Mouse (Mus musculus) gonadal fat pad, adult 2 months (tissue): Measurements from ENCODE around the gene Klhl29. TPM values are rescaled to one million over a fixed set of nuclear protein-coding genes. Genes with fewer than 3 reads are reported as not detected.

Experiments used
- DNase-seq: peaks from one replicate; pipeline ENCODE4 v3.0.0-alpha.2; 2012; ENCODE audit warnings: low read depth
- polyA plus RNA-seq: library from polyadenylated mRNA; depleted of rRNA; stranded (reverse); fragments of >200 nt; gene quantifications from 2 replicates; pipeline ENCODE4 v1.2.3, GENCODE M21; 2012

The Klhl29 gene
- polyA plus RNA-seq, 1 experiment: 4.6 TPM

DNA sequence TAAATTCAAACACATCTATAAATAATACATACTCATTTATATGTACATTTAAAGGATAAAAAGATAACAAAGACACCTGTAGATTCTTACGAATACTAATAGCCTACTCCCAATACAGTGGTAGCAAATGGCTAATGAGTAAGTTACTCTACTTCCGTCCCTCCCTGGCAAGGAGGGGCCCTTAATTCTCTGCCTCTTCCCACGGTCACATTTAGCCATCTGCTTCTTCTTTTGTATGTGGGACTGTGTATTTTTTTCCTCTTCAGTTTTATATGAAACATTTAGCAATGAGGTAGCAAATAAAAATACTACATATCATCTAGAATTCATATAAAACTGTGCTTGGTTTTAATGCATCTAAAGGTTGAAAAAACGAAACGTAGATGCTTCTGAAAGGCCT is 73.6 kb downstream of the Klhl29 start:
- DNase-seq: no peak

DNA sequence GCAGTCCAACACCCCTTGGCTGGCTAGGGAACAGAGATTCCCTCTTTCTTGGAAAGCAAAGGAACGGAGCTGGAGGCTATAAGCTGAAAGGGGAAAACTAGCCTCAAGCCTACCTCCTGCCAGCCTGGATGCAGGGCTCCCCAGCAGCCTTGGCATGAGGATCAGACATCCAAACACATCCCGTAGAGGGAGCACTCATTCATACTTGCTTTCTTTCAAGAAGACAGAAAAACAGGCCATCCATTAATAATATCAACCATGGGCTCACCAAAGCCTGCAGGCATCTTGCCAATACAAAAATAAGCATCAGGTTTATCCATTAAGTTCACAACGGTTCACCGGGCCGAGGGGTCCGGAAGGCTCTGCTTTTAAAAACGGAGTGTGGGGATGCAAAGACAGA is 79.1 kb downstream of the Klhl29 start:
- DNase-seq: no peak

DNA sequence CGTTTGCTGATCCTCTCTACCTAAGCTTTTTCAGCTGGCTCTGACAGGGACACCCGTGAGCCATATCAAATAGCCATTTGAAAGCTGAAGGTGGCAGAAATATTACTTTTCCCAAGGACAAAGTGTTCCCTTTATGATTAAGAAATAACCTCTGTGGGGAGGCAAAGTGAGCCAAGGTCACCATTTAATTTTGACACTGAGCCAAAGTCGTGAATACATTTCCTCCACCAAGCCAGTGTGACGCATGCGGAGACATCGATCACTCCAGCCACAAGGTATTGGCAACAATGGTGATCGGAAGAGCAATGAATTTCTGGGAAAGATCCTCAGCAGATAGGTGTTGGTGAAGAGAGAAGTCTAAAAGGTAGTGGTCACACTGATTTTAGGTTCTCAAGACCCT is 83.2 kb downstream of the Klhl29 start:
- DNase-seq: no peak

DNA sequence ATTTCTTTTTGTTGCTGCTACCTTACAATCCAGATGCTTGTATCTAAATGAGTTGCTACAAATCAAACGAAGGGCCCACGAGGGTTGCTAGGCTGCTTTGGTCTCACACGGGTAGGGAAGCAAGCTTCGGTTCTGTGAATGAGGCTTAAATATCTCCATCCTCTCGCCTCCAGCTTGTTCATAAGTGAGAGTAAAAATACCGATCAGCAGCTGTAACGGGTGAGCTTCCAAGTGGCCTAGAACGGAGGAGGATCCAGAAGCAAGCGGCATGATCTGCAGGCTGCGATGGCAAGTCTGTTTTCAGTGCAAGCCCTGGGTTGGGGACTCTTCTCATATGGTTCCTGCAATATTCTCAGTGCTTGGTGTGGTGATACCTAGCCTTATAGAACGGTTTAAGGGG is 89.9 kb downstream of the Klhl29 start:
- DNase-seq: no peak

DNA sequence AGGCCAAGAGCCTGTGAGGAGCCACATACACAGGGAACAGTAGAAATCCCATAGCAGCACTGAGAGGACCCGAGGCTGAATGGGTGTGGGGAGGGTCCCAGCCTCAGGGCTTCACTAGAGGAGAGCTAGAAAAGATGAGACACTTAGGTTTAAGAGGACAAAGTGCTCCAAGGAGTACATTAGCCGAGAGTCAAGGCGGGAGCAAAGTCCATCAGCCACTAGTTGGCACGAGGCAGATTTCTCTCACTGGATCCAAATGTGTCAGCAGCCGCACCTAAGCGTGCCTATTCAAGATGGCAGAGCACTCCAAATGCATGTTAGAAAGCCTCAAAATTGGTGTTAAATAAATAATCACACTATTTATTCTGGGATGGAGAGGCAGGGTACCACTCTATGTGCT is 90.5 kb downstream of the Klhl29 start:
- no peak for DNase-seq

DNA sequence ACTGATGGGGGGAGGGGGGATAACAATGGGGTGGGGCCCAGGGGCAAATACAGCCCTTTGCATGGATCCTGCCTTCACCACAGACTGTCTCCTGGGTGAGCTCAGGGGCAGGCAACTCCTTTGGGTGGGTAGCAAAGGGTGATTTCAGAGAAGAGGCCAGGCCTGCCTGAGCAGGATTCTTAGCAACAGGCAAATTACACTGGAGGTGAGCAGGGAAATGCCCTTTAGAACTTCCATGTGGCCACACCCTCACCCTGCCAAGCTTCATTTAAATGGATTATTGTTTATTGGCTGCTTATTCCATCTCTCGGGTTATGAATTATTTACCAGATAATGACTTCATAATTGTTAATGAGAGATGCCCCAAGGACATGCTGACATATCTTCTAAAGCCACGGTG is 91.8 kb downstream of the Klhl29 start:
- no peak for DNase-seq

DNA sequence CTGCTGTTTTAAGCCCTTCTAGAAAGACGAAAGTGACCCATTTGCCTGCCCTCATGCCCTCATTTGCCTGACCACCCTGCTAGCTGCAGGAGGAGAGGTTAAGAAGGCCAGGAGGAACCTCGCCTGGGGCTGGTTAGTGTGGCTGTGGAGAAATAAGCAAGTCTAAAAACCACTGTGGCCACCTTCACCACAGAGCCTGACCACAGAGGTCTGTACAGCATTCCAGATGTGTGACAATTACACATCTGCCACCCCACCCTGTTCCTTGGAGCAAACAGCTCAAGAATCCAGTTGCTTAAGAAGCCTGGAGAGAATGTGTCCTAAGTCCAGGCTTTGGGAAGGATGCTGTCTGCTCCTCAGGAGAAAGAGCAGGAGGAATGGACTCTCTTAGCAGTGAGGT is 92.9 kb downstream of the Klhl29 start:
- no peak for DNase-seq

DNA sequence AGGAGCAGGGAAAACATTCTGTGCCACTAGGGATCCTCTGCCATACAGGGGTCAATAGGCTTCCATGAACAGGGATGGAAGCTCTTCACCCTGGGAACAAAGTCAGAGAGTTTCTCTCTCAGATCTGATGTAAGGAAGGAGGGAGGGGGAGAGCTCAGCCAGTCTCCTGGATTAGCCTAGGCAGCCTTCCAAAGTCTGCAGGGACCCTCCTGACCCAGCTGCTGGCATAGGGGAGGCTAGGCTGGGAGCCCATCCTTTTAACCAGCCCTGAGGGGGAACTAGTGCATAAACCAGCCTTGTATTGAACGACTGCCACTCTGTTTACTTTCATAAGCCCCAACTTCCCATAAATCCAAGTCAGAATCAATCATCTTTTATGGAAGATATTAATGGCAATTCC is 95.6 kb downstream of the Klhl29 start:
- DNase-seq: no peak

DNA sequence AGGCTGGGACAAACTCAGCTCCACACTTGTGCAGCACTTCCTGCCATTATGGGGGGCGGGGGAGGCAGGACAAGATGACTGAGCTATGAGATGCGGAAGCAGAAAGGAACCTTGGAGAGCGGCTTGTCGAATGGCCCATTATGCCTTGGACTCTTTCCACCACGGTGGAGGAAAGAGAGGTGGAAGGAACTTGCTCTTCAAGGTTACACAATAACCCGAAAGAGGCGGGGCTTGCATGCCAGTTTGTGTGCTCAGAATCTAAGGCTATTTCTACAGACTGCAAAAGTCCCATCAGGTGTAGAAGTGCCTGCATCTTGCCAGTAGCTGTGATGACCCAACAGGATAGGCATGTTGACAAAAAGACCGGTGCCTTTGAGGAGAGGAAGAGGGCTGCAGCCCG is 98.5 kb downstream of the Klhl29 start:
- DNase-seq: peak; percentile 86

DNA sequence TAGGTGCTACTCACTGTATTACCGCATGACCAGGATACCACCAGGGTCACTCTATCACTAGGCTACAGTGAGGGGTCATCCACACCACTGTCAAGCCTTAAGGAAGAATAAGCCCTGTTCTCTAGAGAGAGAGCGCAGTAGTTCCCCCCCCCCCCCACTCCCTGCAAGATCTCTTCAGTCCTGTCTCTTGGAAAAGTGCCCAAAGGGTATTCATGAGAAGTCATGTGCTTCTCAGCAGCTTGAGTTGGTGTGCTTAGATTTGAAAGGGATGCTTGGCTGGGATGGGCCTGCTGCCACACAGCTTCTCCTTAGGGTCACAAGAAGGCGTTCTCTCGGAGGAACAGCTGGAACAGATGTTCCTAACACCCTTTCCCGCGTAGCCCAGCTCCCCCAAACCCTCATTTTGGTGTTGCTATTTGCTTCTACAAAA is 100.0 kb downstream of the Klhl29 start:
- no peak for DNase-seq

DNA sequence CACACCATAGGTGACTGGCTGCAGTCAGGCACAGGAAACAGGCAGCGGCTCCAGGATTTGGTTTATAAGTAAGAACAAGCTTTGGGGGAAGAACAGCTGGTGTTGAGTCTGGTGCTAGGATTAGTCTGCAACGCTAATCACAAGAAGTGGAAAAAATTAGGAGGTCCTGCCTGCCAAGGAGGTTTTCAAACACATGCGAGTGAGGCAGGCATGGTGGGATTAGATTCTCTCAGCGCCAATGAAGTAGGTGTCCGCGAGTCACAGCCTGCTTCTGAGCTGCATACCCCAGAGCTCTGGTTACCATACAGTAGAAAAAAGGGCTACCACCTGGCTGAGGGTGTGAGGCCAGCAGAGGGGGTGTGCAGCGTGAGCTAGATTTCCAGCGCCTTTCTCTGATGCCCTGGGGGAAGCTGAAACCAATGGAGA is 101.0 kb downstream of the Klhl29 start:
- DNase-seq: no peak

DNA sequence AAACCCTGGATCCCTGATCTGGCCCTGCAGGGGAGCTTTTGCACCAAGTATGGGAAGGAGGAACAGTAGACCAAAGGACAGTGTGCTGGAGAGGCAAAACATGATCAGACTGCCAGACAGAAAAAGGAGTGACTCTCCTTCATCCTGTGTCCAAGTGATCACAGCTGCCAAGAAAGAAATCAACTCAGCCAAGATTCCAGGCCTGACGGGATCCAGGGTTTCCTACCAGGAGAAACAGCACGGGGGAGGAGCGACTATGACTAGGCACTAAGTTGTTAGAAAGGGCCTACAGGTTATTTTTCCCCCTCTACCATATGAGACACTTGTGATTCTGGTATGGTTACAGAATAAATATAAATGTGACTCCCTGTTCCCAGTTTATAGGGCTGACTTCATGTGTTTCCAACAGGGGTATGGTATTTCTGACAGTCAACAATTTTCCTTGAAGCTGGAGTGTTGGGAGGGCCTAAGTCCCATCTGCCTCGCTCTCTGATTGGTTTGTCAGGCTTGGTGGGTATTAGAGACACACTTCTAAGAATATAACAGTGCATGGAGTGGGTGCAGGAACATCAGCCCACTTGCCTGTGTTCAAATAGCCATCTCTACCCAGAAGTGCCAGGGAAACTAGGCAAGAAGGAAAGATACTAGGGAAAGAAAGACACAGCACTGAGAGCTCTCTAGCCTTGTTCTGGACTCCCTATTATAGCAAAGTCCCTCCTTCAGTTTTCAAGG is 102.0 kb downstream of the Klhl29 start:
- DNase-seq: no peak

DNA sequence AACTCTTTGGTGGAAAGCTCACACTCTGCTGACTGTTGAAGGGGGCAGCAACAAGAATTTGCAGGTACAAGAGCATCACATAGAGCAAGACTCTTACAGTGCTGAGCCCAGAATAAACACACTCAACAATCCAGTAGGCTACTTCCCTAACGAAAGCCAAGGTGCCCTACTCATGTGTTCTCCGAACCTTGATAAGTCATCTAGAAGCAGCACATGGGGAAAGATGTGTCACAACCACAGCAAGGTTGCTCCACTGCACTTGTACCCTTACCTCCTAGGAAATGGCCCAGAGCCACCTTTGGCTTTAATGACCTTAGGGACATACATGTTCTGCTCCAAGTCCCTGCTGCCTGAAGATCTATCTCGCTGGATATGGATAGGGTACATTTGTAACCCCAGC is 105.0 kb downstream of the Klhl29 start:
- DNase-seq: no peak

DNA sequence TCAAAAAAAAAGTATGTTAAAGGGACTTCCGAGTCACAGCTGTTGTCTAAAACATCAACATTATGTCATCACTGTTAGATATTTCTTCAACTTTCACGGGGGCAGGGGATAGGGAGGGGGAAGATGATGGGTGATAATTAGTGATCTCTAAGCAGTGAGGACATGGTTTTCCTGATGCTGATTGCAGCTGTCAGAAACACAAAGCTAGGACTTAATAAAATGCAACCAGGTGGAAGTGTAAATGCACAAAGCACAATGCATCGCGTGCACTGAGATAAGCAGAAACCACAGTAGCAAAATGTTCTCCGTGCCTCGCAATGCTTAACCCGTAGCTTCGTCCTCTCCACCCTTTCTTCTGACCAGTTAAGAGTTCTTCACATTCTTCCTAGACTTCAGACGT is 105.5 kb downstream of the Klhl29 start:
- no peak for DNase-seq

DNA sequence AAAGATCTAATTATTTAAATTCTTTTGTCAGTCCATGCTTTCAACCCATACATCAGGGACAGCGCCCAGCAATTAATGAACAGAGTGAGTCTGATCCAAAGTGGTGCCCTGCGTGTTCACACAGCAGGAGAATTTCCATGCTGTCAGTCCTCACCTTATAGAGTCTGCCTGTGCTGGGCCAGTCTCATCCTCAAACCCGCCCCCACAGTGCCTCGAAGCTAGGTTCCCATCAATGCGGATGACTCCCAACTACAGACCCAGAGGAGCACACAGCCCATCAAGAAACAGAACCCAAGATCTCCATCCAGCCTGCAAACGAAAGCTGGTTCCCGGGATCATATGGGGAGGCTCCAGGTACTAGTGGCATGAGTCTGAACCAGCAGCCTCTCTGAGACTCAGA is 106.4 kb downstream of the Klhl29 start:
- DNase-seq: no peak

DNA sequence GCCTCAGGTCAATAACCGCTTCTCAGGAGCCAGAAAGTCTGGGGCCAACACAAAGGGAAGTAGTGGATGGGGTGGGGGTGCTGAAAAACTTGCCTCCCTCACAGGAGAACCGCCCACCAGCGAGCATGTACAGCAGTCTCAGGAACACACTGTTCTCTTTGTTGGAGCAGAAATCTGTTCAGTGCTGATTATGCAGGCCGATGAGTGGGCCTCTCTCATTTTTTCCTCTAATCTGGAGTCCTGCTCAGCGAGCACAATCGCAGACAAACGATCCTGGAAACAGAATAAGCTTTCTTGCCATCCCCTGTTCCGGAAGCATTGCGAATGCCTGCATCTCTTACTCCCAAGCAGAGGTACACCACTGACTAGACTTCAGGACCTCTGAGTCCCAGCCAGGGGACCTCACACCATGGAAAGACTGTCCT is 107.3 kb downstream of the Klhl29 start:
- no peak for DNase-seq

DNA sequence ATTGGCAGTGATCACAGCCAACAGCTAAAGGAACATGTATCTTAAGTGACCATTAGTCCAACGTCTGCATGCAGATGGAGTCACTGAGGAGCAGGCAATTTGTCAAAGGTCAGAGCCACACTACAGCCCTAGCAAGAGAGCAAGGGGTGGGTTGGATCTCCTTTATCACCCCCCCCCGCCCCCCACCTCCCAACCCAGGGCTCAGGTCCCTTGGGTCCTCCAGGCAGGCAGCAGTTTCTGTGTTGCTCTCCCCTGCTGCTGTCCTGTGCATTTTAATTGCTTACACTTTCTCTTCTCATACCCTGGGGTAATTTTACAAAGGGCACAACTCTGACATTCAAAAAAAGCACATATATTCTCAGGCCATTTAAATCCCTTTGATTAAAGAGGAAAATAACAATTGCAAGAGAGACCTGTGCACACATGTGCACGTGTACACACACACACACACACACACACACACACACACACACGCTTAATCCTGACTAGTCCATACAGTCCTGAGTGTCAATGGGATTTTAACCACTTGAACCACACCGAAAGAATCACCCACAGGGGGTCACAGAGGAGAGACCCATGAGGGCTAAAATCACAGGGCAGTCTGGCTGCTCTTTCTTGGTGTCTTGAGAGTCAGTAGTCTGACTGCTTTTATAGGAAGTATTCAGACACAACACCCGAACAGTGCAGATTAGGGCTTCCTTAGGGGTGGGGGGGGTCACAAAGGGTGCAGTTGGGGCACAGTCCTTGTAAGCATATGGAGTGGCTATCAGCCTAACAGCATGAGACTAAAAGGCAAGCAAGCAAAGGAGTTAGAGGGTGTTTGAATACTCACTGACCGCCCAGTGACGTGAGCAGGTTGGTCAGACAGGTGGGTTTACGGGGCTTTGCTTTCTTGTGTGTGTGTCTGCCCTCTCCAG is 108.0 kb downstream of the Klhl29 start:
- no peak for DNase-seq

DNA sequence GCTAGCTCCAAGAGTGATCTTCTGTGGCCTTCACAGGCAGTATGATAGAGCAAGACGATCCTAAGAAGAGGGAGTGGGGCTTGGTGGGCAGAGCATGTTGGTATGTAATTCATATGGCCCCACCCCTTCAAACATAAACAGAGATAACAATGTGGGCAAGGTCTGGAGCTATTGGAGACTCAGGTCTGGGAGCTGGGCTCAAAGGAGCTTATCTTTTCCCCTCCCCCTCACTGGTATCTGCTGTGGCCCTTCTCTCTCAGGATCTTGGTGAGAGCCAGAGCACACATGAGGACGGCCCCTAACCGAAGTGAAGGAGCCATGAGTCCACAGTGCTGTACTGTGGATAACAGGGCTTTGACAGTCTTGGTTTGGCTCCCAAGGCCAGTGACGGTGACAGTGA is 108.7 kb downstream of the Klhl29 start:
- no peak for DNase-seq

DNA sequence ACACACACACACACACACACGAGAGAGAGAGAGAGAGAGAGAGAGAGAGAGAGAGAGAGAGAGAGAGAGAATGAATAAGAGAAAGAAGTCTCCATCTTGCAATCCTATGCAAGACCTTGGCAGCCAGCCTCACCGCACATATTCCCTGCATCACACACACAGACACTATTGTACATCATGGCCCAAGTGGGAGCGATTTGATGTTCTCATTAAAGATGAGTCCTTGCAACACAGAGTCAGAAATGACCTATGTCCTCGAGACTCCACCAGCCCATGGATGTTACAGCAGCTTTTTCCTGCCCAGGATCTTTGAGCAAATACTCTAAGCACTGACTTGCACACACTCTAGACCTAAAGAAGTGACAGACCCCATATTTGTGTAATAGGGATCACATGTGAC is 114.0 kb downstream of the Klhl29 start:
- no peak for DNase-seq

DNA sequence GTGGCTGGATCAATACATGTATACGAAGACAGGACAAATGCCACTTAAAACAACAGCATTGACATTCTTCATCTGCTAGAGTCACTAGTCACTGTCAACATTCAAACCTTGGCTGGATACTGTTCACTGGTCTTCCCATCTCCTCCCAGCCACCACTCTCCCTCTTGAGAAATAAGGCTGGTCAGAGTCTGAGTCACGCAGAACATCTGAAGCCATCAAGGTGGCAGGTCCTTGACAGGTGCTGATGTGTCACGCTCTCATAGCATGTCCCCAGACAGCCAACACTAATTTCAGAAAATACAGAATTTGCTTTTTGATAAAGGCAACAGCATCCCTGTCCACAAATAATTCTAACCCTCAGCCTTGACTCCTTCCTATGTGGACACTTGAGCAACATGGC is 116.7 kb downstream of the Klhl29 start:
- no peak for DNase-seq

DNA sequence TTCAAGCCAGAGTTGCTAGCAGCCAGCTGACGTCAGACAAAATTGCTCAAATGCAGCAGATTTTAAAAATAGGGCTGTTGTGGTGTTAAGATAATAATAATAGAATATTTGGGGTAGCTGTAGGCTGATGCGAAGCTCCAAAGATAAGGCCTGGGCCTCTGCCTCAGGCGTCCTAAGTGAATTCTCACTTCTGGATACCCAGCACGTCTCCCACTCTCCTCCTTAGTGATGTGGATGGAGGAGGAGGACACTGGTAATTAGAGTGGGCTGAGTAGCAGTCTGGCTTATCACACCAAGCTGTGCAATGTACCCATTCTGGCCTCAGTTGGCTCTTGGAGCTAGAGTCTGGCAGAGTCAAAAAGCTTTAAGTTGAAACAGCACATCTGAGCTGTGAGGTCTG is 118.3 kb downstream of the Klhl29 start:
- no peak for DNase-seq

DNA sequence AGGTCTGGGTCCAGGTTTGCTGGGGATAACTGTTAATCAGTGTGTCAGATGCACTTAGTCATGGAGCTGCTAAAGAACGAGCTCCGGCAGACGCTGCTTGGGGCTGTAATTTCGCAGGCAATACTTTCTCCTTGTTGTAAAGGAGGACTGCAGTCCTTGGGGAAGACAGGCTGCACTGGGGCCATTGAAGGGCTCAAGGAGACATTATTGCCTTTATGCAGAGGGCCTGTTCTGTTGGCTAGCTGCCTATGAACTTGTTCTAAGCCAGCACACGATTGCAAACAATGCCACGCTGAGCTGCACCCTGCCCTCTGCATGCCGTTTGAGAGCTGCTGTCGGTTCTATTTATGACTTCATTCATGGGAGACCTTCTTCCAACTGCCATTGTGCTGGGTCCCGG is 120.4 kb downstream of the Klhl29 start:
- DNase-seq: no peak
